Mouse (Mus musculus): ENCODE measurements around the gene Sycp2. TPM values are rescaled to one million over a fixed set of nuclear protein-coding genes. Genes with fewer than 3 reads are reported as not detected.
A peak's percentile ranks its signal among the peaks of the same experiment; 100 is the strongest.
"Not testable (repeated sequence)": the region's sequence is repeated elsewhere in the genome, so short reads cannot be mapped to it uniquely, and the experiment has no call there.

The Sycp2 gene
- polyA plus RNA-seq, 1 experiment, result 0.29 TPM

DNA sequence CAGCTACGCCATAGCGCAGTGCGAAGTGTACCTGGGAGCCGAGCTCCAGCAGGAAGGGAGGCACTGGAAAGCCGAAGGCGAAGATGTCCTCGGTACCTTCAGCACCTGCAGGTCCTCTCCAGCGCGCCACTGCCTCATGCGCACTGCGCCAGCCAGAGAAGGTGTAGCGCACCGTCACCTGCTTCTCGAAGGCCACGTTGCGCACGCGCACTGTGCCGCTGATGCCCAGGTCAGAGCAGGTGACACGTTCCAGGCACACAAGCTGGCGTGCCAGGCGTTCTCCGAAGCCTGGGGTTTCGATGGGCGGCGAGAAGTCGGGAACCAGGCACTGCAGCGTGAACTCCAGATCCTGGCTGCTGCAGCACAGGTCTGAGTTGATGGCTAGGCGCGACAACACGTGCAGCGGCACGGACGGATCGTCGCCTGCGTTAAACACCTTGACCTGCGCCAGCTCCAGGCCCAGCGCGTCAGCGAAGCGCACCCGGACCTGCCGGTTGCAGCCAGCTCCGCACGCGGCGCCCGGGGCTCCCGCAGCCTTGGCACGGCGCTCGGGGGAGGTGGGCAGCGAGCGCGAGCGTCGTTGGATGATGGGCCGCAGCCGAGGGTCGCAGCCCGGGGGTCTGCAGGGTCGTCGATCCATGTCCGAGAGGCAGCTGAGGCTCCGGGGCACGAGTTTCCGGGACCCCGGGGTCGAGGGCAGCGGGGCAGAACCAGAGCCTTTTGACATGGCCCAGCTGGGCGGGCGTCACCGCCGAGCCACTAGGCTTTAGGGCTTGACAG, 6.2 kb upstream of the Sycp2 start:
- TF ChIP-seq POLR2A (IDR thresholded peaks at IDR 0.05; ENCODE audit: borderline replicate concordance, extremely low read depth, insufficient read depth, insufficient read length, poor library complexity, severe bottlenecking) (no peak), CTCF (IDR thresholded peaks at IDR 0.05; ENCODE audit: borderline replicate concordance, extremely low read depth, insufficient read depth, insufficient read length) (no peak)
- peak; percentile 41 for DNase-seq (ENCODE audit: low read depth)

DNA sequence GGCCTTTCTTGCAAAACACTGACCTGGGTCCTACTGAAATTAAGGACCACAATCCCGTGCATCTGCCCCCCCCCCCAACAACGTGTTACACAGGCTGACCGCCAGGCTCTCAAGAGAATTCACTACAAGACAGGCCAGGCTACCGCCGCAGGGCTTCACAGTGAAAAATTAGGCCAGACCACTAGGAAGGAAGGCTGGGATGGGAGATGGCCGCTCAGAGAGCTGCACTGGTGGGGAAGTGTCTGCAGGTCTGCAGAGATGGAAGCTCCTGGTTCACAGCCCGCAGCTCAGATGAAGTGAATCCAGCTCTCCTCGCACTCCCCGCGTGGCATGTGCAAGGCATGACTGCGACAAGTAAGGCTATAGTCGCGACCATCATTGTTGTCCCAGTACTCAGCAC, 5.6 kb upstream of the Sycp2 start:
- TF ChIP-seq POLR2A (IDR thresholded peaks at IDR 0.05; ENCODE audit: borderline replicate concordance, extremely low read depth, insufficient read depth, insufficient read length, poor library complexity, severe bottlenecking), result no peak
- TF ChIP-seq CTCF (IDR thresholded peaks at IDR 0.05; ENCODE audit: borderline replicate concordance, extremely low read depth, insufficient read depth, insufficient read length), result no peak
- no peak for DNase-seq (ENCODE audit: low read depth)

DNA sequence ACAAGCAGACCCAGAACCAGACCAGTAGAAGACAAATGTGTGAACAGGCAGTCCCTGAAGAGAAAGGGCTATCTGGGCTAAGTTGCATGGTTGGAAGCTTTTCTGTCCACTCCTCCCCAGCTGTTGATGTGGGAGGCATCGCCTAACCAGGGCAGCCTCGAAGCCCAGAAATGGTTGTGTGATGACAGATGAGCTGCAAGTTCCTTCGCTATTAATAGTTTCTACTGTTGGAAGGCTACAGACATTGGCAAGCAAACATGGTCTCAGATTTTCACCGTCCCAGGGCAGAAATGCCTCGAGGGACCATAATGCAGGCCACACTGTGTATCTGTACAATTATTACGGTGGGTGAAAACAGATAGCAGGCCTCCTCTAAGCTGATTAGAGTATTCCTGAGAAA, 5.1 kb upstream of the Sycp2 start:
- TF ChIP-seq CTCF (IDR thresholded peaks at IDR 0.05; ENCODE audit: borderline replicate concordance, extremely low read depth, insufficient read depth, insufficient read length) (no peak), POLR2A (IDR thresholded peaks at IDR 0.05; ENCODE audit: borderline replicate concordance, extremely low read depth, insufficient read depth, insufficient read length, poor library complexity, severe bottlenecking) (no peak)
- no peak for DNase-seq (ENCODE audit: low read depth)

DNA sequence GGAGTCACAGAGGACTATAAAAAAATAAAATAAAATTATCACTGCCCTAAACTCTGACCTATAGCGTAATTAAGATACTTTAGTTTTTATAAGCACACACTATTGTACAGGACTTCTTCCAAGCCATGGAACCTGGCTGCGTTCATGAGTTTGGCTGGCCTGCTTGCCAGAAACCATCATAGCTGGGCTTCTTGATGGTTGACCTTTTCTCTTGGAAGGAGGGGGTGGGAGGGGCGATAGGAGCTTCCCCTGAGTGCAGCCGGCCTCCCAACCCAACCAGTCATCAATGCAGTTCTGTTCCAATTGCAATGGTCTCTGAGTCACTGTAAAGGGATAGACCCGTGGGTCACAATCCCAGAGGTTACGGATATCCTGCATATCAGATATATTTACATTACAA, 2.8 kb upstream of the Sycp2 start:
- no peak for TF ChIP-seq POLR2A (IDR thresholded peaks at IDR 0.05; ENCODE audit: borderline replicate concordance, extremely low read depth, insufficient read depth, insufficient read length, poor library complexity, severe bottlenecking)
- TF ChIP-seq CTCF (IDR thresholded peaks at IDR 0.05; ENCODE audit: borderline replicate concordance, extremely low read depth, insufficient read depth, insufficient read length), result no peak
- DNase-seq (ENCODE audit: low read depth), result no peak

DNA sequence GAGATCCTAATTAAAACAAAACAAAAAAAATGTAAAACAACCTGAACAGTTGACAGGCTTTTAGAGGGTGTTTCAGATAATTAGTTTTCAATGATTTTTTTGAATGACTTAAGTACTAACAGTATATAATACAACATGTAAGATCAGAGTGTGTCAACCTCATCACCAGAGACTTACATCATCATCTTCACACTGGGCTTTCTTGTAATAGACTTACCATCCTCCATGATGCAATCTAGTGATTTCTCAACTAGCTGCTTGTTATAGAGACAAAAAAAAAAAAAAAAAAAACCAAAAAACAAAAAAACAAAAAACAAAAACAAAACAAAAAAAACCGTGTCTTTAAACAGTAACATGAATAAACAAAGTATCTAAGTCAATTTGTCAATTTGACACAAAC, 1.5 kb upstream of the Sycp2 start:
- DNase-seq (ENCODE audit: low read depth), result no peak
- TF ChIP-seq CTCF (IDR thresholded peaks at IDR 0.05; ENCODE audit: borderline replicate concordance, extremely low read depth, insufficient read depth, insufficient read length) (no peak), POLR2A (IDR thresholded peaks at IDR 0.05; ENCODE audit: borderline replicate concordance, extremely low read depth, insufficient read depth, insufficient read length, poor library complexity, severe bottlenecking) (no peak)

DNA sequence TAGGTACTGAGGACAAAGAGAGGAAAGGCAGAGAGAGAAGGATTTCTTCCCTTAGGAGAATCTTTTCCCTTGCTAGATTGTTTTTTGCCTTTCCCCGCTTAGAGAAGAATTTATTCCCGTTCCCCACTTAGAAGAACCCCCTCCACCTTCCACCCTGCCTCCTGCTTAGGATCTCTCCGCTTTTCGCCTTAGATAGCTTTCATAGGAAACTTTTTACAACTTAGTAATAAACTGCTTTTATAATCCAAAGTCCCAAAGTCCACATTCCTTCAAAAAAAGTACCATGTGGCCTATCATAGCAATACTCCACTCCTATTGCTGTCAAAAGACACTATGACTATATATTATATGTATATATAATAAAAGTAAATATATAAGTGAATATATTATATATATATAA, 64.9 kb downstream of the Sycp2 start:
- no peak for TF ChIP-seq CTCF (IDR thresholded peaks at IDR 0.05; ENCODE audit: borderline replicate concordance, extremely low read depth, insufficient read depth, insufficient read length)
- no peak for TF ChIP-seq POLR2A (IDR thresholded peaks at IDR 0.05; ENCODE audit: borderline replicate concordance, extremely low read depth, insufficient read depth, insufficient read length, poor library complexity, severe bottlenecking)
- no peak for DNase-seq (ENCODE audit: low read depth)

DNA sequence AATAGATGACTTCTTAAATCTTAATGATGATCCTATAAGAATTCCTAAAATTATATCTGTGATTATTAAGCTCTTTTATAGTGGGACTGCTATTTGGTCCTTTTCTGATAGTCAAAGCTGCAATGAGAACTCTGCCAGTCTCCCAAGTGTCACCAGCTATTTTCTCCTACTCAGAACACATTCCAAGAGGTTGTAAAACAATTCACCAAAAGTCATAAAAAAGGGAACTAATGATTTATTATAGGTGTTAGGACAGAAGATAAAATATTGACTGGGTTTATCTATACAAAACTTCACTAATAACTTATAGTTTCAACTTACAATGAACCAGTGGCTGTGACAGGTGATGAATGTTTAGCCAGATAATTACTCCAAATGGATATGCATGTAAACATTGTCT, 65.4 kb downstream of the Sycp2 start:
- not testable (repeated sequence) for DNase-seq (ENCODE audit: low read depth)

DNA sequence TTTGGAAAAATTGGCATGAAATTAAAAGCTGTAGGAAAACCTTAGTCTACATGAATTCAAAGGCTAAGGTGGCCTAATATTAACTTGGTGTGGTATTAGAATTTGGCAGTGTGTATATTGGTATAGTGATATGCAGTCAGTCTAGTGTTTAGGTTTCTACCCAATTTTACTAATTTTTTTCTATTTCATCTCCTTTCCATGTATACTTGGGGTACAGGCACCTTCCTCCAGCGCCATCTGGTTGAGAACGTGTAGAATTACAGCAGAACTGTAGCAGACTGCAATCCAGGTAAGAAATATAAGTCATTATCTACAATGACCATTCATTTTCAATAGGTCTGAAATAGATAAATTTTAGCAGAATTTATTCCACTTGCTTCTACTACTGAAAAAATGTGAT, 68.4 kb downstream of the Sycp2 start:
- TF ChIP-seq POLR2A (IDR thresholded peaks at IDR 0.05; ENCODE audit: borderline replicate concordance, extremely low read depth, insufficient read depth, insufficient read length, poor library complexity, severe bottlenecking), result no peak
- peak; percentile 56; the same call in 1 of the 2 replicates for TF ChIP-seq CTCF (IDR thresholded peaks at IDR 0.05; ENCODE audit: borderline replicate concordance, extremely low read depth, insufficient read depth, insufficient read length)
- DNase-seq (ENCODE audit: low read depth), result peak; percentile 58

DNA sequence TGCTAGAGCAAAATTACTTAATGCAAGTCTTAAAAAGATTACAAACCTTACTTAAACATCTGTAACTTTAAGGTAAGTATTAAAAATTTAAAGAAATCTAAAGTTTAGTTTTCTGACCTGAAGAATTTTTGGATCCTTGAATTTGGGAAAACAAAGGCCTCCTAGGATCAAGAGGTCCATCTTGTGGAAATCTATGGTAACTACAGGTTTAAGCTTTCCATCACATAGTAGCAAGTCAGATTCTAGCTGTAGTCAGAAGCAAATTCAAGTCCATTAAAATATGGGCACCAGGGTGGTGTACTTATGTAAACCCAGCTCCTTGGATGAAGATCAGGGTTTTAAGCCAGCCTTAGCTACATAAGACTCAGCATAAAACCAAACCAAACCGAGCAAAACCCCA, 69.6 kb downstream of the Sycp2 start:
- DNase-seq (ENCODE audit: low read depth), result peak; percentile 57
- no peak for TF ChIP-seq CTCF (IDR thresholded peaks at IDR 0.05; ENCODE audit: borderline replicate concordance, extremely low read depth, insufficient read depth, insufficient read length)
- no peak for TF ChIP-seq POLR2A (IDR thresholded peaks at IDR 0.05; ENCODE audit: borderline replicate concordance, extremely low read depth, insufficient read depth, insufficient read length, poor library complexity, severe bottlenecking)

DNA sequence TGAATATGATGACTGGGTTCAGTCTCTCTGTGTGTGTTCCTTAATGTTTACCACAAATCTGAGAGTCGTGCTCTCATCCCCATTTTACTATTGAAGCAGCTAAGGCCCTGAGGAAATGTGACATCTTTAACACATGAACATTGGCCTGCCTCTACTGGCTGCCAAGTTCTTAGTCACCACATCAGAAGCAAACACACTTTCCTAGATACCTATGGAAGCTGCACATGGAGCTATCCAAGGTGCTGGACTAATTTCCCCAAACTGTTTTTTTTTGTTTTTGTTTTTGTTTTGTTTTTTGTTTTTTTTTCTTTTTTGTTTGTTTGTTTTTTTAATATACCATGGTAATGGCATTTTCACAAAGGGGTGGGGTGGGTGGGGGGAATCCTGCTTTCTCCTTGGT, 77.5 kb downstream of the Sycp2 start:
- no peak for DNase-seq (ENCODE audit: low read depth)
- no peak for TF ChIP-seq CTCF (IDR thresholded peaks at IDR 0.05; ENCODE audit: borderline replicate concordance, extremely low read depth, insufficient read depth, insufficient read length)
- no peak for TF ChIP-seq POLR2A (IDR thresholded peaks at IDR 0.05; ENCODE audit: borderline replicate concordance, extremely low read depth, insufficient read depth, insufficient read length, poor library complexity, severe bottlenecking)

DNA sequence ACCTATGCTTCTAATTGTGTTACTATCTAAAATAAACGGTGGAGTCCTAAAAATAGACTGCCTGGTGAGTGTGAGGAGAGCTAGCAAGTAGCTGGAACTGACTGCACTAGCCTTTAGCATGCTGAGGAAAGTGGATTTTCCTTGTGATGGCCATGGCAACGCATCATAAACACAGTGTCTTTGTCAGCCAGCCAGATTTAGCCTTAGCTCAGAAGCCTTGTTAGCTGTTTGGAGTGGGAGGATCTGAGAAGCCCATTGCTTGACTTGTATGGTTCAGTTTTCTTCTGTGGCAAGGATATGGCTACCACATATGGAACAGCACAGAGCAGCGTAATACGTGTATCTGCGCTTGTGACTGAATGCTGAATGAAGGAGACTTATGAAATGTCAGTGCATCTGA, 77.9 kb downstream of the Sycp2 start:
- DNase-seq (ENCODE audit: low read depth), result peak; percentile 62
- TF ChIP-seq CTCF (IDR thresholded peaks at IDR 0.05; ENCODE audit: borderline replicate concordance, extremely low read depth, insufficient read depth, insufficient read length) (no peak), POLR2A (IDR thresholded peaks at IDR 0.05; ENCODE audit: borderline replicate concordance, extremely low read depth, insufficient read depth, insufficient read length, poor library complexity, severe bottlenecking) (no peak)

DNA sequence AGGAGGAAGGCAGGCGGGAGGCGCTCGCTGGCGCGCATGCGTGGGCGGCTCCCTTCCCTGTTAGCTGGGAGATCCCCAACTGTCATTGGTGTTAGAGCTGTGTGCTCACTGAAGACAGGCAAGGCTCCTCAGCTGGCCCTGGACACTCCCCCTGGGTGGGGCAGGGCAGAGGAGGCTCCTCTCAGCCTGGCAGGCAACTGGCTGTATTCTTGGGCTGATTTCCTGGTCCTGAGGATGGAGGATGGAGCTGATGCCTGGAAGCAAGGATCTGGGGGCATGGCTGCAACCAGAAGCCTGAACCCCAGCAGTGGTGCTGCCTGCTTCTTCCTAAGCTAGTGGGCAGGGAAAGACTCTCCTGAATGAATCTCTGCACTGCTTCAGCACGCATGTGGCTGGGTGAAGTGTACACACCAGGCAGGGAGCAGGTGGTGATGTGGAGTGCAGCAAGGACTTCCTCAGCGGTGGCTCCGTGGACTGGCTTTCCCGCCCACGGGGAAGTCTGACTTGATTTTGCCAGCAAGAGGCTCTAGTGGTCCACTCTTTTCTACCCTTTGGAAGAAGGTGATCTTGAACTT, 79.9 kb downstream of the Sycp2 start:
- no peak for TF ChIP-seq POLR2A (IDR thresholded peaks at IDR 0.05; ENCODE audit: borderline replicate concordance, extremely low read depth, insufficient read depth, insufficient read length, poor library complexity, severe bottlenecking)
- TF ChIP-seq CTCF (IDR thresholded peaks at IDR 0.05; ENCODE audit: borderline replicate concordance, extremely low read depth, insufficient read depth, insufficient read length), result no peak
- DNase-seq (ENCODE audit: low read depth), result peak; percentile 97

Measured in brain, embryonic 14.5 days (tissue).